Mouse (Mus musculus) intestine, postnatal 0 days (tissue): ENCODE data around the gene Dexi. TPM values are rescaled to one million over a fixed set of nuclear protein-coding genes. Genes with fewer than 3 reads are reported as not detected.

Experiments used
- ATAC-seq: fragments of 200-750 bp; cut with Nextera tagmentation; 2 replicates; pipeline ENCODE4 v1.8.0; 2017; ENCODE audit warnings: mild to moderate bottlenecking, moderate TSS enrichment, moderate library complexity
- H3K27ac ChIP-seq: fragments of 300-500 bp; sonication (generic); 2 replicates; pipeline ENCODE4 v1.5.1; 2014; ENCODE audit warnings: mild to moderate bottlenecking, low read depth, low read length, moderate library complexity
- H3K27me3 ChIP-seq: fragments of 300-500 bp; sonication (generic); replicated peaks from 2 replicates; pipeline ENCODE4 v1.6.1; 2014; ENCODE audit warnings: low read length, mixed read lengths; ENCODE audit not compliant: control insufficient read depth, insufficient read depth
- H3K36me3 ChIP-seq: fragments of 300-500 bp; sonication (generic); 2 replicates; pipeline ENCODE4 v1.6.1; 2014; ENCODE audit warnings: mild to moderate bottlenecking, moderate library complexity; ENCODE audit not compliant: control insufficient read depth, insufficient read depth
- H3K4me1 ChIP-seq: fragments of 300-500 bp; sonication (generic); replicated peaks from 2 replicates; pipeline ENCODE4 v1.6.1; 2014; ENCODE audit warnings: antibody characterized with exemption, low read length, mixed read lengths; ENCODE audit not compliant: control insufficient read depth, insufficient read depth
- H3K4me2 ChIP-seq: fragments of 300-500 bp; sonication (generic); replicated peaks from 2 replicates; pipeline ENCODE4 v1.6.1; 2014; ENCODE audit warnings: low read depth, mild to moderate bottlenecking, moderate library complexity
- H3K4me3 ChIP-seq: fragments of 300-500 bp; sonication (generic); 2 replicates; pipeline ENCODE4 v1.5.1; 2014; ENCODE audit warnings: low read depth, low read length
- H3K9ac ChIP-seq: fragments of 300-500 bp; sonication (generic); 2 replicates; pipeline ENCODE4 v1.6.1; 2014; ENCODE audit warnings: mild to moderate bottlenecking, low read depth, low read length
- H3K9me3 ChIP-seq: fragments of 300-500 bp; sonication (generic); 2 replicates; pipeline ENCODE4 v1.6.1; 2016; ENCODE audit warnings: mixed run types; ENCODE audit not compliant: control insufficient read depth
- CTCF ChIP-seq: sonication (generic); IDR thresholded peaks from 2 replicates; pipeline ENCODE4 v1.5.1; 2016; ENCODE audit warnings: low read depth, mild to moderate bottlenecking, control low read depth, antibody characterized with exemption, moderate library complexity
- WGBS: fragments of 180-500 bp; shearing (Covaris S2); extraction: QIAGEN DNeasy Blood & Tissue Kit; methylation state at CpG from one replicate; pipeline ENCODE4 v1.1.7; 2014; 5-methylcytosine and 5-hydroxymethylcytosine counted together
- polyA plus RNA-seq: library from polyadenylated mRNA; unstranded; fragments of >200 nt; fragmentation: Nextera tagmentation; extraction: Ambion mirVana; gene quantifications from 2 replicates; pipeline ENCODE4 v1.2.1, GENCODE M21; 2015

The Dexi gene
- polyA plus RNA-seq, 1 experiment from 2014 or later, result 8.9 TPM

GRCm38 (mm10) chr16:10565278-10565885 lies 22.5 kb upstream of the Dexi start:
- Histone ChIP-seq H3K27me3 (no peaks in the 10 kb centered on the region), H3K4me1 (no peaks in the 10 kb centered on the region), H3K9me3 (no peaks in the 10 kb centered on the region), H3K4me2 (no peak overlapping the region), H3K36me3 (peaks cover 16% of the 10 kb centered on the region; the same call in 1 of the 2 replicates), H3K9ac (no peak overlapping the region), H3K4me3 (no peak overlapping the region), H3K27ac (no peak overlapping the region)
- 33% methylated on average over 4 of the region's 4 CpGs for WGBS
- ATAC-seq, result peak; percentile 81
- peak; percentile 97 for TF ChIP-seq CTCF

- ATAC-seq, result no peak
- TF ChIP-seq CTCF, result no peak
- no peak overlapping the region for H3K9ac ChIP-seq
- 70% methylated on average over 8 of the region's 8 CpGs for WGBS
- no peaks in the 10 kb centered on the region for H3K4me1 ChIP-seq
- H3K27me3 ChIP-seq, result no peaks in the 10 kb centered on the region
- H3K4me2 ChIP-seq, result no peak overlapping the region
- H3K9me3 ChIP-seq, result no peaks in the 10 kb centered on the region
- H3K36me3 ChIP-seq, result peaks cover 9% of the 10 kb centered on the region; the same call in 1 of the 2 replicates
- H3K27ac ChIP-seq, result no peak overlapping the region
- H3K4me3 ChIP-seq, result no peak overlapping the region
Measured at GRCm38 (mm10) chr16:10559991-10560390, 17.1 kb upstream of the Dexi start.

- WGBS, result 72% methylated on average over 2 of the region's 2 CpGs
- Histone ChIP-seq H3K9me3 (no peaks in the 10 kb centered on the region), H3K27me3 (no peaks in the 10 kb centered on the region)
Measured at GRCm38 (mm10) chr16:10553858-10554257, 11.0 kb upstream of the Dexi start.

GRCm38 (mm10) chr16:10551592-10551991 lies 8.7 kb upstream of the Dexi start:
- H3K4me2 ChIP-seq, result no peak overlapping the region
- 68% methylated on average over 4 of the region's 4 CpGs for WGBS
- no peaks in the 10 kb centered on the region for H3K27me3 ChIP-seq
- no peak overlapping the region for H3K4me3 ChIP-seq
- peaks cover under 1% of the 10 kb centered on the region; the same call in 1 of the 2 replicates for H3K4me1 ChIP-seq
- no peaks in the 10 kb centered on the region for H3K36me3 ChIP-seq
- no peak for ATAC-seq
- no peaks in the 10 kb centered on the region for H3K9me3 ChIP-seq
- H3K9ac ChIP-seq, result no peak overlapping the region
- H3K27ac ChIP-seq, result no peak overlapping the region
- TF ChIP-seq CTCF, result no peak

More at GRCm38 (mm10) chr16:10553858-10554257, 11.0 kb upstream of the Dexi start:
- no peak for ATAC-seq
- no peak overlapping the region for H3K4me2 ChIP-seq
- no peaks in the 10 kb centered on the region for H3K36me3 ChIP-seq
- H3K4me3 ChIP-seq, result no peak overlapping the region
- TF ChIP-seq CTCF, result no peak
- H3K9ac ChIP-seq, result no peak overlapping the region
- no peaks in the 10 kb centered on the region for H3K4me1 ChIP-seq
- no peak overlapping the region for H3K27ac ChIP-seq

- 73% methylated on average over 2 of the region's 2 CpGs for WGBS
- no peaks in the 10 kb centered on the region for H3K27me3 ChIP-seq
- H3K27ac ChIP-seq, result no peak overlapping the region
- H3K9ac ChIP-seq, result no peak overlapping the region
- H3K4me3 ChIP-seq, result no peak overlapping the region
- H3K36me3 ChIP-seq, result no peaks in the 10 kb centered on the region
- H3K4me2 ChIP-seq, result no peak overlapping the region
- no peak for ATAC-seq
- no peak for TF ChIP-seq CTCF
- no peaks in the 10 kb centered on the region for H3K9me3 ChIP-seq
- peaks cover 9% of the 10 kb centered on the region; the same call in 1 of the 2 replicates for H3K4me1 ChIP-seq
Measured at GRCm38 (mm10) chr16:10549600-10549999, 6.7 kb upstream of the Dexi start.

- H3K4me1 ChIP-seq, result peaks cover 9% of the 10 kb centered on the region; the same call in 1 of the 2 replicates
- no peak for TF ChIP-seq CTCF
- no peak overlapping the region for H3K4me3 ChIP-seq
- H3K27me3 ChIP-seq, result no peaks in the 10 kb centered on the region
- WGBS, result 64% methylated on average over 3 of the region's 3 CpGs
- H3K9me3 ChIP-seq, result no peaks in the 10 kb centered on the region
- no peak overlapping the region for H3K4me2 ChIP-seq
- H3K9ac ChIP-seq, result no peak overlapping the region
- no peaks in the 10 kb centered on the region for H3K36me3 ChIP-seq
- no peak for ATAC-seq
- H3K27ac ChIP-seq, result no peak overlapping the region
Measured at GRCm38 (mm10) chr16:10548938-10549337, 6.1 kb upstream of the Dexi start.

GRCm38 (mm10) chr16:10546865-10547264 lies 4.0 kb upstream of the Dexi start:
- no peak overlapping the region for H3K9ac ChIP-seq
- no peaks in the 10 kb centered on the region for H3K27me3 ChIP-seq
- WGBS, result 44% methylated on average over 3 of the region's 3 CpGs
- H3K4me1 ChIP-seq, result peaks cover 12% of the 10 kb centered on the region; the same call in 1 of the 2 replicates
- no peak overlapping the region for H3K4me3 ChIP-seq
- H3K4me2 ChIP-seq, result peak overlapping the region; percentile 86; the same call in 1 of the 2 replicates
- H3K27ac ChIP-seq, result no peak overlapping the region
- no peaks in the 10 kb centered on the region for H3K36me3 ChIP-seq
- no peak for TF ChIP-seq CTCF
- ATAC-seq, result no peak
- no peaks in the 10 kb centered on the region for H3K9me3 ChIP-seq
